Mouse (Mus musculus): ENCODE measurements around the gene Ttc28. TPM values are rescaled to one million over a fixed set of nuclear protein-coding genes. Genes with fewer than 3 reads are reported as not detected.

Gene Ttc28
- polyA plus RNA-seq, 1 experiment from 2014 or later, result 2.9 TPM

GRCm38 (mm10) chr5:111074050-111074449, 194.4 kb downstream of the Ttc28 start:
- no peak overlapping the region for H3K4me2 ChIP-seq (replicated peaks; ENCODE audit: low read depth)
- no peaks in the 10 kb centered on the region for H3K4me1 ChIP-seq (replicated peaks; ENCODE audit: control insufficient read depth, insufficient read depth, low read length)
- no peaks in the 10 kb centered on the region for H3K36me3 ChIP-seq (ENCODE audit: control insufficient read depth, insufficient read depth)
- WGBS, result 47% methylated on average over 7 of the region's 7 CpGs
- no peaks in the 10 kb centered on the region for H3K9me3 ChIP-seq (ENCODE audit: control insufficient read depth)
- no peak overlapping the region for H3K4me3 ChIP-seq (ENCODE audit: low read depth, low read length)
- no peak for TF ChIP-seq CTCF (IDR thresholded peaks at IDR 0.05; ENCODE audit: low read depth)
- H3K27me3 ChIP-seq (replicated peaks; ENCODE audit: control insufficient read depth, insufficient read depth, low read length), result no peaks in the 10 kb centered on the region
- H3K9ac ChIP-seq (ENCODE audit: low read depth, low read length), result no peak overlapping the region
- no peak overlapping the region for H3K27ac ChIP-seq (ENCODE audit: low read depth, low read length)
- no peak for ATAC-seq

- ATAC-seq, result no peak
- no peaks in the 10 kb centered on the region for H3K9me3 ChIP-seq (ENCODE audit: control insufficient read depth)
- H3K4me2 ChIP-seq (replicated peaks; ENCODE audit: low read depth), result no peak overlapping the region
- WGBS, result 62% methylated on average over 5 of the region's 5 CpGs
- H3K27ac ChIP-seq (ENCODE audit: low read depth, low read length), result no peak overlapping the region
- H3K27me3 ChIP-seq (replicated peaks; ENCODE audit: control insufficient read depth, insufficient read depth, low read length), result no peaks in the 10 kb centered on the region
- no peaks in the 10 kb centered on the region for H3K36me3 ChIP-seq (ENCODE audit: control insufficient read depth, insufficient read depth)
- no peaks in the 10 kb centered on the region for H3K4me1 ChIP-seq (replicated peaks; ENCODE audit: control insufficient read depth, insufficient read depth, low read length)
- no peak for TF ChIP-seq CTCF (IDR thresholded peaks at IDR 0.05; ENCODE audit: low read depth)
- H3K4me3 ChIP-seq (ENCODE audit: low read depth, low read length), result no peak overlapping the region
- no peak overlapping the region for H3K9ac ChIP-seq (ENCODE audit: low read depth, low read length)
These were observed 196.2 kb downstream of the Ttc28 start for GRCm38 (mm10) chr5:111075841-111076240.

DNA sequence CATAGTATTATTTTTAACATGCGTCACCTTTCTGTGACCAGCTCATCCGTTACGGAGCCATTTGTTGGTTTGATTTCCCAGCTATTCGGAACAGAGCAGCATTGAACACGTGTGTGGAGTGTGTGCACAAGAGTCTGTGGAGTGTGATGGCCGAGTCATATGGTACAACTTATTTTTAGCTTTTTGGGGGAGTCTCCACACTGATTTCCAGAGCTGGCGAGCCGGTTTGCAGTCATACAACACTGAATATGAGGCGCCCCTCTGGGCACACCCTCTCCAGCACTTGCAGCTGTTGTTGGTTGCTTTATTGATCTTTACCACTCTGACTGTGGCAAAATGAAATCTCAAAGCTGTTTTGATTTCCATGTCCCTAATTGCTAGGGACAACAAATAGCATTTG, 197.7 kb downstream of the Ttc28 start:
- WGBS, result 84% methylated on average over 9 of the region's 9 CpGs
- H3K9ac ChIP-seq (ENCODE audit: low read depth, low read length), result no peak overlapping the region
- no peak for ATAC-seq

GRCm38 (mm10) chr5:111080601-111081000, 201.0 kb downstream of the Ttc28 start:
- Histone ChIP-seq H3K9ac (ENCODE audit: low read depth, low read length) (no peak overlapping the region), H3K36me3 (ENCODE audit: control insufficient read depth, insufficient read depth) (no peaks in the 10 kb centered on the region), H3K27me3 (replicated peaks; ENCODE audit: control insufficient read depth, insufficient read depth, low read length) (no peaks in the 10 kb centered on the region), H3K9me3 (ENCODE audit: control insufficient read depth) (no peaks in the 10 kb centered on the region), H3K4me2 (replicated peaks; ENCODE audit: low read depth) (no peak overlapping the region), H3K27ac (ENCODE audit: low read depth, low read length) (no peak overlapping the region), H3K4me1 (replicated peaks; ENCODE audit: control insufficient read depth, insufficient read depth, low read length) (no peaks in the 10 kb centered on the region), H3K4me3 (ENCODE audit: low read depth, low read length) (no peak overlapping the region)
- no peak for TF ChIP-seq CTCF (IDR thresholded peaks at IDR 0.05; ENCODE audit: low read depth)
- no peak for ATAC-seq
- 84% methylated on average over 5 of the region's 5 CpGs for WGBS

More for the DNA sequence above, 197.7 kb downstream of the Ttc28 start:
- H3K9me3 ChIP-seq (ENCODE audit: control insufficient read depth), result no peaks in the 10 kb centered on the region
- no peak overlapping the region for H3K27ac ChIP-seq (ENCODE audit: low read depth, low read length)
- H3K4me3 ChIP-seq (ENCODE audit: low read depth, low read length), result no peak overlapping the region
- no peak overlapping the region for H3K4me2 ChIP-seq (replicated peaks; ENCODE audit: low read depth)
- no peaks in the 10 kb centered on the region for H3K4me1 ChIP-seq (replicated peaks; ENCODE audit: control insufficient read depth, insufficient read depth, low read length)
- H3K27me3 ChIP-seq (replicated peaks; ENCODE audit: control insufficient read depth, insufficient read depth, low read length), result no peaks in the 10 kb centered on the region
- TF ChIP-seq CTCF (IDR thresholded peaks at IDR 0.05; ENCODE audit: low read depth), result no peak
- H3K36me3 ChIP-seq (ENCODE audit: control insufficient read depth, insufficient read depth), result no peaks in the 10 kb centered on the region

DNA sequence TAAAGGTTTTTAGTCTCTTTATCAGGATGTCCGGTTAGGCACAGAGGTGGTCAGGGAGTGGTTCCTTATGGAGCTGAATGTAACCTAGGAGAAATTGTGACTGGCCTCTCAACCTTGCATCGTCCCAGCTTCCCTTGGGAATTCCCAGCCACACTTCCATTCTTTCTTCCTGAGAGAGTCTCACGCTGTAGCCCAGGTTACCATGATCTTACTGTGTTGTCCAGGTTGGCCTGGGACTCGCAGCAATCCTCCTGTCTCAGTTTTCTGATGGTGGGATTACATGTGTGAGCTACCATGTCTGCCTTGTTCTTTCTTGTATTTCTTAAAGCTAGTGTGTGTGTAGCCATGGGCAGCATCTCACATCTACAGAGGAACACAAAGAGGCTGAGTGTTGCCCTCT, 206.2 kb downstream of the Ttc28 start:
- H3K36me3 ChIP-seq (ENCODE audit: control insufficient read depth, insufficient read depth), result no peaks in the 10 kb centered on the region
- no peak overlapping the region for H3K27ac ChIP-seq (ENCODE audit: low read depth, low read length)
- H3K27me3 ChIP-seq (replicated peaks; ENCODE audit: control insufficient read depth, insufficient read depth, low read length), result no peaks in the 10 kb centered on the region
- no peak overlapping the region for H3K9ac ChIP-seq (ENCODE audit: low read depth, low read length)
- H3K4me2 ChIP-seq (replicated peaks; ENCODE audit: low read depth), result no peak overlapping the region
- no peaks in the 10 kb centered on the region for H3K4me1 ChIP-seq (replicated peaks; ENCODE audit: control insufficient read depth, insufficient read depth, low read length)
- TF ChIP-seq CTCF (IDR thresholded peaks at IDR 0.05; ENCODE audit: low read depth), result no peak
- H3K4me3 ChIP-seq (ENCODE audit: low read depth, low read length), result no peak overlapping the region
- no peaks in the 10 kb centered on the region for H3K9me3 ChIP-seq (ENCODE audit: control insufficient read depth)
- no peak for ATAC-seq
- WGBS, result 87% methylated on average over 4 of the region's 4 CpGs

- ATAC-seq, result no peak
- H3K27ac ChIP-seq (ENCODE audit: low read depth, low read length), result no peak overlapping the region
- peaks cover 8% of the 10 kb centered on the region; the same call in 1 of the 2 replicates for H3K4me1 ChIP-seq (replicated peaks; ENCODE audit: control insufficient read depth, insufficient read depth, low read length)
- peaks cover 9% of the 10 kb centered on the region; the same call in 1 of the 2 replicates for H3K36me3 ChIP-seq (ENCODE audit: control insufficient read depth, insufficient read depth)
- TF ChIP-seq CTCF (IDR thresholded peaks at IDR 0.05; ENCODE audit: low read depth), result no peak
- no peaks in the 10 kb centered on the region for H3K27me3 ChIP-seq (replicated peaks; ENCODE audit: control insufficient read depth, insufficient read depth, low read length)
- WGBS, result 51% methylated on average over 5 of the region's 5 CpGs
- no peaks in the 10 kb centered on the region for H3K9me3 ChIP-seq (ENCODE audit: control insufficient read depth)
- H3K9ac ChIP-seq (ENCODE audit: low read depth, low read length), result no peak overlapping the region
- no peak overlapping the region for H3K4me2 ChIP-seq (replicated peaks; ENCODE audit: low read depth)
- no peak overlapping the region for H3K4me3 ChIP-seq (ENCODE audit: low read depth, low read length)
These were observed 217.1 kb downstream of the Ttc28 start for GRCm38 (mm10) chr5:111096750-111097149.

All from intestine, postnatal 0 days (tissue).